Mouse (Mus musculus) B cell, adult 62 days (primary cell): ENCODE measurements around the gene Glrx2. TPM values are rescaled to one million over a fixed set of nuclear protein-coding genes. Genes with fewer than 3 reads are reported as not detected.

ENCODE experiments used
- total RNA-seq: library from RNA; stranded (reverse); gene quantifications from 4 replicates; pipeline ENCODE4 v1.2.4, GENCODE M21; 2023

The Glrx2 gene
- 22.1 to 34.1 TPM (median 27.7 TPM) in 4 replicates for total RNA-seq

GRCm38 (mm10) chr1:143716038-143716437, at the start of gene Glrx2:
Gene Glrx2 (plus strand): TSS chr1:143716338.

GRCm38 (mm10) chr1:143702741-143703262, 13.3 kb upstream of the Glrx2 start, which contains the start of gene Cdc73:
Gene Cdc73 (minus strand): TSS chr1:143702893.

GRCm38 (mm10) chr1:143776446-143777411, 60.6 kb downstream of the Glrx2 start, which contains the start of the genes Trove2 and Uchl5:
Gene Trove2 (minus strand): TSS chr1:143777068.
Gene Uchl5 (plus strand): TSS chr1:143777272.

Other genes starting within 250 kb of the Glrx2 start
- gene B3galt2, start 75.7 kb upstream of the Glrx2 start, total RNA-seq: not detected in 4 replicates
- 98.8 to 104 TPM (median 101 TPM) in 4 replicates for gene Cdc73, start 13.4 kb upstream of the Glrx2 start, total RNA-seq
- gene Trove2, start 60.7 kb downstream of the Glrx2 start, total RNA-seq: 2.0 to 2.7 TPM (median 2.4 TPM) in 4 replicates
- 21.0 to 31.5 TPM (median 26.6 TPM) in 4 replicates for gene Uchl5, start 60.9 kb downstream of the Glrx2 start, total RNA-seq